Mouse (Mus musculus) regulatory T cell (primary cell): Measurements from ENCODE around the gene Hoxb6.

Experiments used
- in situ Hi-C: fragments of 300-600 bp; cut with MboI, MseI; formaldehyde crosslinking; loops from one replicate; pipeline ENCODE4 v1.15.1; 2025; ENCODE audit warnings: high pct_unique_total_duplicates

The Hoxb6 gene

DNA sequence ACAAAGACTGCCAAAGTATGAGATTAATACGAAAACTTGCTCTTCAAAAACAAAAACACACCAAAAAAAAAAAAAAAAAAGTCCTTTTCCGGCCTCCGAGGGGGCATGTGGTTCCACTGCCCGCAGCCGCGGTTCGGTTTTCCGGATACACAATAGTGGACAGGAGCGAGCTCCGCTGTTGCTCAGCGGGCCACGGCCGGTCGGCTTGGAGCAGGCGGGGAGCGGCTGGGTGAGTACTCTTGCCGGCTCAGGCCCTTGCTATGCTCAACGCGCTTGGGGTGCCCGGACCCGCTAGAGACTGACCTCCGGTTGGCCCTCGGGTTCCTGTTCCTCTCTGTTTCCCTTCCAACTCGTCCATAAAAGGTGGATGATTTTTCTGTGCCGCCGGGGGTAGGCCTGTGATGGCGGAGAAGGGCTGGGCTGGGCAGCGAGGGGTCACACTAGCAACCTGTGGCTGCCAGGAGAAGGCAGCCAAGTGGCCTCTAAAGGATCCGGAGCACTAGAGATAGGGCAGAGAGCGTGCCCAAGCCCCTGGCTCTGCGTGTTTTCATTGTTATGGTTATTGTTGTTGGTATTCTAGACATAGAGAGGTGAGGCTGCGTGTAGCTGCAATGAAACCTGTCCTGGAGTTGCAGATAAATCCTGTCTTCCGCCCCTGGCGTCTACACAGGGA, 22.5 kb downstream of the Hoxb6 start:
- in situ Hi-C loops, result loop anchor here (10.0 kb wide), 1 partner anchor 450 kb away; no protein-coding TSS in a partner anchor

DNA sequence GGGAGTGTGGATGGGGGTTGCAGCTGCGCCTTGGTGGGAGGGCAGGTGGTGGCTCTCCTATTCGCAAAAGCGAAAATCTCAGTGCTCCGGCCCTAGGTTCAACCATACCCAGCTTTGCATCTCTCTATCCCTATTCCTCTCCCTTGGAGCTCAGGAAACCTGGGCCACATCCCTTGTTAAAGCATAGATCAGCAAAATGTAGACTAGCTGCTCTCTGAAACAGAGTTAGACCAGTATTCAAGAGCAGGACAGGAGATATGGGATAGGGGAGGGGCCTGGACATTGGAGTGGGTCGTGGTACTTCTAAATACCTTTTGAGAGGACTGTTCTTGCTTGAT, 23.0 kb downstream of the Hoxb6 start:
- in situ Hi-C loops, result loop anchor here (10.0 kb wide), 1 partner anchor 449 kb away; no protein-coding TSS in a partner anchor

DNA sequence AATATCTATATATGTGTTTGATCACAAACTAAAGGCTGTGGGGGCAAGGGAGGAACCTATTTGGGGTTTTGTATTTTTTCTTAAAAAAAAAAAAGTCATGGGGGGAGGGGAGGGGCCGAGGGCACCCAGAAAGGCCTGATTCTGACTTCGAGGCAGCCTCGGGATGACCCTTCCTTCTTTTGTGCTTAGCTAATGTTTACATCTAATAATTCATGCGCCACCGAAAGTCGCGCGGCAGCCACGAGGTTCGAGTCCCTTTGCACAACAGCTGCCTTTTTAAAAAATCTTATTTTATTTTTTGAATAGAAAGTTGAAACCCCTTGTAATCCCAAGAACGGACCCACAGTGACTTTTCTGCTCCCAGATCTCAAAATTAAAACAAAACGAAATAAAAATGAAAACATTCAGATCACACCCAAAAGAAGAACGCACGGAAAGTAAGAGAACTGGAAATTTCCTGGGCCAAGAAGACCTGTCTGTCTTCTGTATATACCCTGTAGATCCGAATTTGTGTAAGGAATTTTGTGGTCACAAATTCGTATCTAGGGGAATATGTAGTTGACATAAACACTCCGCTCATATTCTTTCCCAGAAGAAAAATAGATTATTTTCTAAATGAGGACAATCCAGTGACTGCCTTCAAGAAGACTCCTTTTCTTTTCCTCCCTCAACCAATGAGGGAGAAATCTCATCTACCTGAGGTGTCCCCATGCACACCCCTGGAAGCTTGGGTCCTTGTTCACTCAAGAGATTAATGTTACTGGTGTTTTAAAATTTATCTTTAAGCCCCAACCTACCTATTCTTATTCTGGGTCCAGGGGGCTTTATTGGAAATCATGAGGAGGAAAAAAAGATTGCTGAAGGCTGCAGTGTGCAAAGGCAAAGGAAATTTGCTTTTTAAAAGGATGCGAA, 24.7 kb downstream of the Hoxb6 start:
- in situ Hi-C loops, result loop anchor here (10.0 kb wide), 1 partner anchor 448 kb away; no protein-coding TSS in a partner anchor

DNA sequence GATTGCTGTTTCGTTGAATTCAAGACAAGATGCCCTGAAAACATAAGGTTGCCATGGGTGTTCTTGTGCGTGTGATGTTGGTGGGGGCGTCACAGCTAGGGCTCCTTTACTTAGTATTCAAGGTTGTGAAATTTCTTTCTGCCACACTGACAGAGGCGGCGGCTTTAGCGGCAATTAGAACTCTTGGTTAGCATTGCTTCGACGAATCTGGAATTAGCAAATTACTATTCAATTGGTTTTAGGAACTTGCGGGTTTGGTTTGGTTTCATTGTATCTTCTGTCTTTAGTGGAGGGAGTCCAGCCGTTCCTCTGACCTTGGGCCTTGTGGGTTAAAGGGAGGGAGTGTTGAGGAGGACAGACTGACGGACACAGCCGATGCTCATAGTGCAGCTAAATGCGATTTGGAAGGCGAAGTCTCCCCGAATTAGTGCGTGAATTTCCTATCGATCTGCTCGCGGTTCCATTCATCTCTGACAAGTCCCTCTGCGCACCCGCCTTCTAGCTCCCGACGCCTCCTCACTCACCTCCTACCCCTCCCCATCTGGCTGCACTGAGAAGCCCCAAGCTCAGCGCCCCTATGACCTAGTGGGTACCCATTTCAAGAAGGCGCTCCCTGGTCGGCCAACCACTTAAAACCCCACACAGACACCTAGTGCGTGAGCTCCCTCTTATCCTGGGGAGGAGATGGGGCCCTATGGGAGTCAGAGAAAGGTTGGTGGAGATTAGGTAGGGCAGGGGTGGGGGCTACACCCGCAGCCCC, 25.5 kb downstream of the Hoxb6 start, which contains the start of gene Hoxb4:
Hoxb4 (plus strand) TSS at position 660 of the 760 bp plus-strand sequence.
- in situ Hi-C loops, result loop anchor here (10.0 kb wide), 1 partner anchor 447 kb away; no protein-coding TSS in a partner anchor

DNA sequence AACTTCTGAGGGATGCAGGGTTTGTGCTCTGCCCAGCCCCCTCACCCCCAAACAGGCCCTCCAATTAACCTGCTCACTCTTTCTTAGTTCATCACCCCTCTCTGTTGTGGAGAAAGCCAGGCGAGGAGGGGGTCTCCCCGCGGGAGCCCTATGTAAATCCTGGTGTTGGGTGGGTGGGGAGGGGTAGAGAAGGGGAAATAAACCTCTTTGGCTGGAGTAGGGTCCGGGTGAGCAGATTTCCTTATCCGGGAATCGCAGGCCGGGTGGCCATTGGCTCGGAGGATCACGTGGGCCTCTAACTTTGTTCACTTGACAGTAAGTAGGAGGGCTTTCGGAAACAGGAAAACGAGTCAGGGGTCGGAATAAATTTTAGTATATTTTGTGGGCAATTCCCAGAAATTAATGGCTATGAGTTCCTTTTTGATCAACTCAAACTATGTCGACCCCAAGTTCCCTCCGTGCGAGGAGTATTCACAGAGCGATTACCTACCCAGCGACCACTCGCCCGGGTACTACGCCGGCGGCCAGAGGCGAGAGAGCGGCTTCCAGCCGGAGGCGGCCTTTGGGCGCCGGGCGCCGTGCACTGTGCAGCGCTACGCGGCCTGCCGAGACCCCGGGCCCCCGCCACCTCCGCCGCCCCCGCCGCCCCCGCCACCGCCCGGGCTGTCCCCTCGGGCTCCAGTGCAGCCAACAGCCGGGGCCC, 26.2 kb downstream of the Hoxb6 start:
- in situ Hi-C loops, result loop anchor here (10.0 kb wide), 1 partner anchor 446 kb away; no protein-coding TSS in a partner anchor

DNA sequence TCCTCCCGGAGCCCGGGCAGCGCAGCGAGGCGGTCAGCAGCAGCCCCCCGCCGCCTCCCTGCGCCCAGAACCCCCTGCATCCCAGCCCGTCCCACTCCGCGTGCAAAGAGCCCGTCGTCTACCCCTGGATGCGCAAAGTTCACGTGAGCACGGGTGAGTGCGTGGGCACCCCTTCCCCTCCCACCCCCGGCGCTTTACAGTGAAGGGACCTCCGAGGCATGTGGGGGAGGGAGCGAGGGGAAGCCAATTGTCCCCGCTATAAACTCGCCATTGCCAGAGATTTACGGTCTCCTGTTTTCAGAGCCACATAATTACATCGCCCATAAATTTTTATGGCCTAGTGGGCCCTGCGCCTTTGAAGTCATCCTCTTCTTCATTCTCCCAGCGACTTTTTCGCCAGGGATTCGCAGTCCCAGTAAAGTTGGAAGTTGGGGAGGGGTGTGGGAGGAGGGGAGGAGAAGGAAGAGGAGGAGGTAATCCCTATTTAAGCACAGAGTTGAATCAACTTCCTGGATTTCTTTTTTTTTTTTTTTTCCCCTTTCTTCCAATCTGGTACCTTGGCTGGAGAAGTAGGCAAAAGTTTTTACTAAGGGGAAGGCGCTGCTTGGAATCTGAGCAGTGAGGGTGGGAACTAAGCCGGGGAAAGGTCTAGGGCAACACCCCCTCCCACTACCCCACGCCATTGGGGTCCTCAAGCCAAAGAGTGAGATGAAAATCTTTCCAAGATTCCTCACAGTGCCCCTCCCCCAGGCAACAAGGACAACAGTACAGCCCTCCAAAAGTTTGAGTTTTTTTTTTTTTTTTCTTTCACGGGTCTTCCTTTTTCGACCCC, 27.0 kb downstream of the Hoxb6 start:
- in situ Hi-C loops, result loop anchor here (10.0 kb wide), 1 partner anchor 446 kb away; no protein-coding TSS in a partner anchor

DNA sequence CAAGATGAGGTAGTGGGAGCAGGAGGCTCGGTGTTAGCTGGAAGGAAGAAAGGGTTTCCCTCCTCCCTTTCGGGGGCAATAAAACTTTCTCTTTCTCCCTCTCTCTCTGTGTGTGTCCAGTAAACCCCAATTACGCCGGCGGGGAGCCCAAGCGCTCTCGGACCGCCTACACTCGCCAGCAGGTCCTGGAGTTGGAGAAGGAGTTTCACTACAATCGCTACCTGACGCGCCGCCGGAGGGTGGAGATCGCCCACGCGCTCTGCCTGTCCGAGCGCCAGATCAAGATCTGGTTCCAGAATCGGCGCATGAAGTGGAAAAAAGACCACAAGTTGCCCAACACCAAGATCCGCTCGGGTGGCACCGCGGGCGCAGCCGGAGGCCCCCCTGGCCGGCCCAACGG, 27.6 kb downstream of the Hoxb6 start:
- in situ Hi-C loops, result loop anchor here (10.0 kb wide), 1 partner anchor 445 kb away; no protein-coding TSS in a partner anchor

DNA sequence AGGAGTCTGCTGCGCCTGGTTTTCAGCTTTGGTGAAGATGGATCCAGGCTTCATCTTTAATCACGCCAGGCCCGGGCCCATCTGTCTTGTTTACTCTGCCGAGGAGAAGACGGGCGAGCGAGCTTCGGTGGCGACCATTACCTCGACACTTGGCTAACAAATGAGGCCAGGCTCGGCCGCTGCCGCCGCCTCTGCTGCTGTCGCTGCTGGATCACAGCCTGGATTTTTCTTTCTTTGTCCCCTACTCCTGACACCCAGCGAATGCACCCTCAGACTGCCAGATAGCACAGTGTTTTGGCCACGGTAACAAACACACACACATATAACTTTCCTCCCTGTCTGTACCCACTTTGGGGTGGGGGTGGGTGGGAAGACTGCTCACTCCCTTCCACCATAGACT, 28.4 kb downstream of the Hoxb6 start:
- in situ Hi-C loops, result no loop called here

DNA sequence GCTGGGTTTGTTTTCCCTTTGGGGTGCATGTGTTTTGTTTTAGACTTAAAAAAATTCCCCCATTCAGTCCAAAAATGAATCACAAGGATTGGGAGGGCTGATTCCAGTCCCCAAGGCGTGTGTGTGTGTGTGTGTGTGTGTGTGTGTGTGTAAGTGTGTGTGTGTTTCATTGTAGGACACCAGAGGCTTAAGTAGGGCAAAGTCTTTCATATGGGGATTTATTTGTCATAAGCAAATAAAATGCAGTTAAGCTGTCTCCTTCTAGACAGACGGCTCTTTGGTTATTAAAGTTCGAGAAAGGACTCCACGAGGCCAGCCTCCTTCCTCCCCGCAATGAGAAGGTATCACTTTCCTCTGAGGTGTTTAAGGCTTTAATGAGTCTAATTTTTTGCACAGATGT, 29.6 kb downstream of the Hoxb6 start:
- in situ Hi-C loops, result no loop called here

DNA sequence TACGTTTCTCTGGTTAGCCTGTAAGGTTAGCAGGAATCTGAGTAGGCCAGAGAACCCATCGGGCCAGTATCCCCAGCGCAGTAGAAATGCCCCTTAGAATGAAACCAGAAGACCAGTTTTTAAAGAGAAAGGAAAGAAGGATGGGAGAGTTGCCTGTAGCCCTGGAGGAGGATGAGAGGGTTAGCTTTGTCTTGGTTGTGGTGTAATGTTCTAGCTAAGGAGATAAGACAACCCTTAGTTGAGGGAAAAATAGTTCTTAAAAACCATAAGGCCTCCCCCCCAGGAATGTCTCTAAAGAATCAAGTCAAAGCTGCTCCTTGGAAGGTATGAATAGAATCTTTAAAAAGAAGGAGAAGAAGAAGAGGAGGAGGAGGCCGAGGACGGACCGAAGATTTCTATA, 30.5 kb downstream of the Hoxb6 start:
- in situ Hi-C loops, result no loop called here

DNA sequence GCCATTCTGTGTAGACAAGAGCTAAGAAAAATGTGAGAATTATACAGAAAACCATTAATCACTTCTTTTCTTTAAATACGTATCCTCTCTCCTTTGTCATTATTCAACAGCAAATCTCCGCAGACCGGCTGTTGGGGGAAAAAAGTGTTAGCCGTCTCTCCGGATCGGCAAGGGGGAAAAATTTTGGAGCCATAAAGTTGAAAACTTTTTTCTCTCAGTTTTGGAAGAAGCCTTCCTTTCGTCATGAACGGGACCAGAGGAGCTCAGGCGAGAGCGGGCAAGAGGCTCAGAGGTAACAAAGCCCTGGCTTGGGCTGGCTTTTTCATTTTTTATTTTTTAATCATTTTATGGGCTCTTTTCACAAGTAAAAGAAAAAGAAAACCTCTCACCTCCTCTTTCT, 30.9 kb downstream of the Hoxb6 start, which contains the start of gene Hoxb3:
Hoxb3 (plus strand) TSS at position 173 of the 400 bp plus-strand sequence.
- in situ Hi-C loops, result no loop called here

DNA sequence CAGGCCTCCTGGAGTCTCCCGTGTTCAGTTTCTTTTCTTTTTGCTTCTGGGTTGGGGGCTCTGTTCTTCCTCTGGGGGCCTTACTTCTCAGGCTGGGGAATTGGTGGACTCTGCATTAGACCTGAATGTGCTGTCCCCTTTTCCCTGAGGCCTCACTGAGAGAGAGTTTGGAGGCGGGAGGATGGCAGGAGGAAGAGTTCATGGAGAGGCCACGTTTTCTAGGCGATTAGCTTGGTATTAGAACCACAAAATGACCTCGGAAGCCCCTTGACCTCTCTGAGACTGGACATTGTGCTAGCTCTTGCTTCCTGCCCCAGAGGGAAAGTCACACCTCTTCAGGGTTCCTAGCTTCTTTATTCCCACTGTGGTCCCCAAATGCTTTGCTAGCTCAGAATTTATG, 31.8 kb downstream of the Hoxb6 start:
- in situ Hi-C loops, result no loop called here

DNA sequence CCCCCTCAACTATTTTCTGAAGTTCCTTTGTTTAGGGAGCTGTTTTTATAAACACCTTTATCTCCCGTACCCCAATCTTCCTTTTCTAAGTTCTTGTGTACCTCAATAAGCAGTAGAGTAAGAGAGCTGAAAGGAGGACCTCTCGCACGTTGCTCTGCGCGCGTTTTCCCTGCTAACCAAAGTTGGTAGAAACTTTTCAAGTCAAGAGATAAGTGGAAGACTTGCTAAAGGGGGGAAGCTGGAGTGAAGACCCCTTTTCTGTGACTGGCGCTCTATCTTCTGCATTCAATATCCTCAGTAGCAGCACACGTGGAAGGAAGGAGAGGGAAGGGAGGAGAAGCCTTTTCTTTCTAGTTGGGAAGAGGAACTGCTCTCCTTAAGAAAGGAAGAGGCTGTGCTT, 32.7 kb downstream of the Hoxb6 start:
- in situ Hi-C loops, result no loop called here

DNA sequence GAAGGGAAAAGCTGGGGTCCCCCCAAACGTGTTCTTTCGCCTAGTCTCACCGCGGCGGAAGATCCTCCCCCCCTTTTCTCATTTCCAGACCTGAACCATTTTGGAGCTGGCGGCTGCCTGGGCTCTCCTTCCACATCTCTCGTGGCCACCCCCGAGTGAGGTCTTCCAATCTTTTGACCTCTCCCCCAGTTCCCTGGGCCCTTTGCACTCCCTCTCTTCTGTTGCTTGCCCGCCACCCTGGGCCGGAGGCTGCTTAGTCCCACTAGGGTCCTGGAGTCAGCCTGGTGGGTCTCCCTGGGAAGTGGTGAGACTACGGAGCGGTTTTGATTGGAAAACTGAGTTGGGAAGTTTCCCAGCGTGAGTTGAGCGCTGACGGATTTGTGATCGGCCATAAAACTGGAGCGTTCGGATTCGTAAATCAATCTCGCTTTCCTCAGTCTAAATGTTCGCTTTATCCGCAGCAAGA, 33.5 kb downstream of the Hoxb6 start:
- in situ Hi-C loops, result no loop called here

DNA sequence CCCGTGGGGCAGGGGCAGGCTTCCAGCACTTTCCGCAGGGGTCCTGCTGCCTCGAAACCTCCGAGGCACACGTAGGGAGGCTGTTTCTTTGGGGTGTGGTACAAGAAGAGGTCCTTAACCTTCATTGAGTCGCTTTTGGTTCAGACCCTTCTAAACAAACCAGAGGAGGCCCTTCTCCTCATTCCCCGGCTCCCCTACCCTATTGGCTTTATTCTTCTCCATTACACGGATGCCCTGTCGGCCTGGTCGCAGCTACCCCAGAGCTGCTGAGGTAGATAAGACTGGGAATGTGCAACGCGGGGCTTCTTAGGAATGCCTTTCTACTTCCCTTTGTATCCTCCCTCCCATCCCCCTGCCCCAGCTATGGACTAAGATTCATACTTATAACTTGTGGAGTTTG, 34.4 kb downstream of the Hoxb6 start:
- in situ Hi-C loops, result no loop called here

DNA sequence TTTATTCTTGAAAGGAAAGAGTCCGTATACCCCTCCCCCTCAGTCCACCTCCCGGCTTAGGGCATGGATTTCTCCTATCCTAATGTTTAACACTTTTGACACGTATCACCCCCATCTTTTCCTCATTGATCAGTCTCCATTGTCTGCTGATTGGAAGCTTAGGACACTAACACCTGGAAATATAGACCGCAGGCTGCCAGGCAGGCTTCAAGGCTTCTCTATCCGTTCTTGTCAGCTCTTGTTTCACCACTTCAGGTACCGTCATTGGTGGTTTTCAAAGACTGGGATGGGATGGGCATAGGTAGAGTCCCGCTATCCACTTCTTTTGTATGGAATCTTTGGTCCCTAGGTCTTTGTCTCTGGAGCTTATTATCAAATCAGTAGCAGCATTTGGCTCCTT, 34.8 kb downstream of the Hoxb6 start:
- in situ Hi-C loops, result no loop called here

DNA sequence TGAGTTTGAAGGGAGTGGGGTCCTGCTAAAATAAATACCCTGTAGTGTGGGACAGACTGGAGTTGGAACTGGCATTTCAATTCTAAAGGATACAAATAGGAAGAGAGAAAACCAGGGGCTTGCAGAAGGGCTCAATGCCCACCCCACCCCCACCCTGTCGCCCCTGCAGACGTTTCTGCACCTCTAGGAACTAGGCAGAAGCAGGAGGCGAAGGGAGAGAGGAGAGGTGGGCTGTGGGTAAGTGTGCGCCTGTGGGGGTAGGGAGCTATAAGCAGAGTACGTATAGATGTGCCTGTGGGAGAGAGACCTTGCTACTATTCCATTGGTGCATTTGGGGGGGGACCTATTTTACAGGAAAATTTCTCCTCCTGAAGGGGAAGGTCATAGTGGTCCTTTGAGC, 35.5 kb downstream of the Hoxb6 start:
- in situ Hi-C loops, result no loop called here

DNA sequence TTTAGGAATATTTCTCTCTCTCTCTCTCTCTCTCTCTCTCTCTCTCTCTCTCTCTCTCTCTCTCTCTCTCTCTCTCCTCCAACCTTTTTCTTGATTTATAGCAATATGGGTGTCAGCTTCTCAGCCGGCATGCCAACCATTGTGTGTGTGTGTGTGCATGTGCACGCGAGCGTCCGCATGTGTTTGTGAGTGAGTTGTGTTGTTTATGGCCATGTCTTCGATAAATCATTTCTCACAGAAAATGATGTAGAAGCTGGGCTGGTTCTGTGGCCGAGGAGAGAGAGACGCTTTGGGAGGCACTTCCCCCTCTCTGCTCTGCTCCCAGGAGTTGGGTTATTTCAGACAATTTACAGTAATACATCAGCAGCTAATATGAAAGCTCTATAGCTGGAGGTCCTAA, 36.3 kb downstream of the Hoxb6 start:
- in situ Hi-C loops, result no loop called here

DNA sequence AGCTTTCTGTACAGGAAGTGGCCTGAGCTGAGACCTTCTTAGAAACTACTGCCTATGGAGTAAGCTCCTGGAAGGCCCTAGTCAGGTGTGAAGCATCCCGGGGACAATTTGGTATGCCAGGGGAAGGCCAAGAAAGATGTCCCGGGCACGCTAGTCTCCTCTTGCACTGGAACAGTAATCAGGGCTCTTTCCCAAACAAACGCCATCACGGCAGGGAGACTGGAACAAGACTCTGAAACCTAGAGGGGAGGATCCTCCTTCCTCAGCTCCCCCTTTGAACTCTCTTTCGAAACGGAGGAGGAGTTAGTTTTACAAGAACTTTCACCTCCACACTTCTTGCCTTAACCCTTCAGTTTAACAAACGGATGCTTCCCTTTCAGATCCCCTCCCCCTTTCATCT, 39.8 kb downstream of the Hoxb6 start:
- in situ Hi-C loops, result no loop called here

DNA sequence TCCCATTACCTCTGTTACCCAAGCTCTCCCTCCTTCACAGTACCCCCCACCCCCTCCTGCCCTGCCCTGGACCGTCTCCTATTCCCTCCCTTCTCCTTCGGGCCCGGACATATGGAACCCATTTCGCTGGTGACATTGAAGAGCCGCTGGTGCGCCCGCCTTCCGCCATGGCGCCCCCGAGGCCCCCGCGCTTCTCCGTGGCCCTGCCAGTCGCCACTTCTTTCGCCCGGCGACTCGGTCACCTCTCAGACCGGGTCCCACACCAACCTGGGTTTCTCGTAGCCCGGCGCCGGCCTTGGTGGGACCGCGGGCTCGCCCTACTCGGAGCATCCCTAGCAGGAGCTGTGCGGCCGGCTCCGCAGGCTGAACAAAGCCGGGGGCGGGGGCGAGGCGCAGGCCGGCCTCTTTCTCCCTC, 40.3 kb downstream of the Hoxb6 start:
- in situ Hi-C loops, result no loop called here
